Mouse (Mus musculus) mammary gland, adult 2 months (tissue): ENCODE results near the gene Rabl2. TPM values are rescaled to one million over a fixed set of nuclear protein-coding genes. Genes with fewer than 3 reads are reported as not detected.

Source experiments
- polyA plus RNA-seq: library from polyadenylated mRNA; depleted of rRNA; stranded (reverse); fragments of >200 nt; gene quantifications from 2 replicates; pipeline ENCODE4 v1.2.3, GENCODE M21; 2012; ENCODE audit warnings: low replicate concordance; rRNA removed

The Rabl2 gene
- polyA plus RNA-seq, result 6.1 and 15.3 TPM in 2 replicates

GRCm38 (mm10) chr15:89591723-89592455, at the start of gene Rabl2:
Gene Rabl2 (minus strand): TSS chr15:89591923.

GRCm38 (mm10) chr15:89568114-89568513, 23.6 kb downstream of the Rabl2 start, which contains the start of gene Acr:
Gene Acr (plus strand): TSS chr15:89568326.

Other genes starting within 250 kb of the Rabl2 start
- gene Lmf2, start 236.3 kb downstream of the Rabl2 start, polyA plus RNA-seq, result 51.5 and 67.3 TPM in 2 replicates
- gene Ncaph2, start 236.2 kb downstream of the Rabl2 start, polyA plus RNA-seq, result 133 and 153 TPM in 2 replicates
- 38.4 and 47.4 TPM in 2 replicates for gene Sco2, start 218.1 kb downstream of the Rabl2 start, polyA plus RNA-seq
- 1.5 and 10.2 TPM in 2 replicates for gene Tymp, start 214.9 kb downstream of the Rabl2 start, polyA plus RNA-seq
- 5.0 TPM in 2 replicates for gene Odf3b, start 212.6 kb downstream of the Rabl2 start, polyA plus RNA-seq
- 0.02 TPM in 1 of 2 replicates, not detected in the other for gene Klhdc7b, start 207.0 kb downstream of the Rabl2 start, polyA plus RNA-seq
- not detected in 2 replicates for gene Syce3, start 181.4 kb downstream of the Rabl2 start, polyA plus RNA-seq
- gene Cpt1b, start 166.1 kb downstream of the Rabl2 start, polyA plus RNA-seq, result 40.4 and 302 TPM in 2 replicates
- gene C730034F03Rik, start 162.3 kb downstream of the Rabl2 start, polyA plus RNA-seq, result 0.65 and 1.2 TPM in 2 replicates
- gene Gm44502, start 162.2 kb downstream of the Rabl2 start, polyA plus RNA-seq, result 1.0 and 5.6 TPM in 2 replicates
- gene Chkb, start 162.0 kb downstream of the Rabl2 start, polyA plus RNA-seq, result 59.4 and 73.3 TPM in 2 replicates
- 0.07 and 0.10 TPM in 2 replicates for gene Mapk8ip2, start 138.0 kb downstream of the Rabl2 start, polyA plus RNA-seq
- 60.5 and 78.3 TPM in 2 replicates for gene Arsa, start 114.5 kb downstream of the Rabl2 start, polyA plus RNA-seq
- 29.5 and 55.8 TPM in 2 replicates for gene Shank3, start 92.3 kb downstream of the Rabl2 start, polyA plus RNA-seq
- 1.1 and 2.2 TPM in 2 replicates for gene Acr, start 23.6 kb downstream of the Rabl2 start, polyA plus RNA-seq
- gene Syt10, start 249.9 kb upstream of the Rabl2 start, polyA plus RNA-seq, result not detected in 2 replicates